ENCODE assay signal across 25 mouse cellular contexts in the genomic region with DNA sequence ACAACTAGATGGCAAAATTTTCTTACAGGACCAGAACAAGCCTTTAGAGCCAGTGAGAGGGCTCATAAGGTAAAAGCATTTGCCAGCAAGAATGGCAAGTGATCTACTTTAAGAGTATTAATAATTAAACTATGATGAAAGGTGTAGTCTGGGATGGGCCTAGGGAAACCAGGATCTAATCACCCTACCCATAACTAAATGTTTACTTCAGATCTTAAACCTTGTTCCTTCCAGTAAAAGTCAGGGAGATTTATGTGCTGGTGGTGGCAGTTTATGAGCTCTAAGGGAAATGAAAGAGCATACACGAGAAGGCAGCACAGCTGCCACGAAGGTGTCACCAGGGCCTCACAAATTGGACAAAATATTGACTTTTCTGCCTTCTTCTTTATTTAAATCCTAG. TPM values are rescaled to one million over a fixed set of nuclear protein-coding genes. Genes with fewer than 3 reads are reported as not detected.
A peak's percentile ranks its signal among the peaks of the same experiment; 100 is the strongest.
DNase-seq lines count a peak whose midpoint lies in the region; ATAC-seq and TF ChIP-seq lines count a peak whose summit lies in the region.
"Had no signal": no experiment of that assay in that cellular context is flagged by ENCODE, and none has a peak within 500 bp of the region (broad histone marks: within the 10 kb centered on the region; RNA-seq: fewer than 3 reads in every experiment).

No protein-coding gene starts in this region.

- no peak for TF ChIP-seq CTCF in liver, adult 2 months (IDR thresholded peaks at IDR 0.05; ENCODE audit: low read depth, low read length)
- TF ChIP-seq CTCF in intestine, postnatal 0 days (IDR thresholded peaks at IDR 0.05; ENCODE audit: low read depth): no peak

- ATAC-seq in intestine, postnatal 0 days: peak; percentile 84
- 0 out of 2 replicates have a peak, but pooled peaks have one; percentile 60 for ATAC-seq in stomach, embryonic 16.5 days (ENCODE audit: insufficient read depth, low FRiP score)
- ATAC-seq in erythroid progenitor cell, adult 5-6 weeks (replicated peaks; ENCODE audit: low FRiP score, poor library complexity, severe bottlenecking): no peak
- ATAC-seq: forebrain, embryonic 15.5 days; Patski had no signal

- no peak for TF ChIP-seq POLR2A in liver, adult 2 months (IDR thresholded peaks at IDR 0.05; ENCODE audit: extremely low read depth, insufficient read depth, low read length)

- WGBS in liver, adult 2 months: 29% methylated on average over 2 of the region's 2 CpGs
- 22% methylated on average over 2 of the region's 2 CpGs for WGBS in intestine, postnatal 0 days
- 43% methylated on average over 2 of the region's 2 CpGs for WGBS in stomach, embryonic 16.5 days

- H3K27ac ChIP-seq in liver, adult 2 months (replicated peaks; ENCODE audit: insufficient read depth, low read depth, low read length): peak overlapping the region; percentile 2; the same call in 1 of the 2 replicates
- H3K27ac ChIP-seq in intestine, postnatal 0 days (ENCODE audit: low read depth, low read length): no peak overlapping the region
- H3K27ac ChIP-seq in stomach, embryonic 16.5 days (ENCODE audit: low read length): no peak overlapping the region
- H3K27ac ChIP-seq: embryonic facial prominence, embryonic 12.5 days; embryonic facial prominence, embryonic 15.5 days; forebrain, embryonic 12.5 days; forebrain, embryonic 15.5 days; hindbrain, embryonic 12.5 days; hindbrain, embryonic 15.5 days had no signal

- H3K9ac ChIP-seq in liver, adult 2 months (ENCODE audit: low read depth, low read length): no peak overlapping the region
- no peak overlapping the region for H3K9ac ChIP-seq in intestine, postnatal 0 days (ENCODE audit: low read depth, low read length)
- no peak overlapping the region for H3K9ac ChIP-seq in stomach, embryonic 16.5 days (ENCODE audit: low read length)
- H3K9ac ChIP-seq: embryonic facial prominence, embryonic 12.5 days; embryonic facial prominence, embryonic 15.5 days; forebrain, embryonic 12.5 days; forebrain, embryonic 15.5 days; hindbrain, embryonic 12.5 days; hindbrain, embryonic 15.5 days had no signal

- peak overlapping the region; percentile 18 for H3K4me2 ChIP-seq in intestine, postnatal 0 days (replicated peaks; ENCODE audit: low read depth)
- 0 out of 2 replicates have a peak overlapping the region, but pooled peaks have one; percentile 9 for H3K4me2 ChIP-seq in stomach, embryonic 16.5 days (ENCODE audit: low read depth, low read length)
- H3K4me2 ChIP-seq: embryonic facial prominence, embryonic 12.5 days; embryonic facial prominence, embryonic 15.5 days; forebrain, embryonic 12.5 days; forebrain, embryonic 15.5 days; heart, embryonic 11.5 days; hindbrain, embryonic 12.5 days; hindbrain, embryonic 15.5 days had no signal

- H3K36me3 ChIP-seq in liver, adult 2 months (ENCODE audit: control insufficient read depth, insufficient read depth, low read length): no peaks in the 10 kb centered on the region
- no peaks in the 10 kb centered on the region for H3K36me3 ChIP-seq in intestine, postnatal 0 days (ENCODE audit: control insufficient read depth, insufficient read depth)
- H3K36me3 ChIP-seq in stomach, embryonic 16.5 days (ENCODE audit: control insufficient read depth, insufficient read depth, low read length): no peaks in the 10 kb centered on the region
- H3K36me3 ChIP-seq: embryonic facial prominence, embryonic 12.5 days; embryonic facial prominence, embryonic 15.5 days; forebrain, embryonic 12.5 days; forebrain, embryonic 15.5 days; hindbrain, embryonic 12.5 days; hindbrain, embryonic 15.5 days had no signal

- peaks cover 38% of the 10 kb centered on the region for H3K79me2 ChIP-seq in liver, adult 2 months (ENCODE audit: control insufficient read depth, insufficient read depth, low read length)

- no peaks in the 10 kb centered on the region for H3K27me3 ChIP-seq in liver, adult 2 months (ENCODE audit: control insufficient read depth, insufficient read depth, low read length)
- H3K27me3 ChIP-seq in intestine, postnatal 0 days (replicated peaks; ENCODE audit: control insufficient read depth, insufficient read depth, low read length): no peaks in the 10 kb centered on the region
- H3K27me3 ChIP-seq in stomach, embryonic 16.5 days (ENCODE audit: control insufficient read depth, insufficient read depth, low read length): no peaks in the 10 kb centered on the region
- H3K27me3 ChIP-seq: CH12.LX; embryonic facial prominence, embryonic 12.5 days; embryonic facial prominence, embryonic 15.5 days; forebrain, embryonic 12.5 days; forebrain, embryonic 15.5 days; hindbrain, embryonic 12.5 days; hindbrain, embryonic 15.5 days; Patski had no signal

- peak; percentile 68 for DNase-seq in liver, adult 2 months (ENCODE audit: extremely low read depth, low read depth, low spot score)
- no peak for DNase-seq in liver
- no peak for DNase-seq in lung, postnatal 25 days (ENCODE audit: low spot score)
- DNase-seq in c-Kit-positive CD71-positive TER-119-positive erythroid progenitor cells, embryonic 14.5 days (ENCODE audit: low spot score): no peak
- DNase-seq: adrenal gland, adult 2 months; adrenal gland, postnatal 14 days; B cell, adult 2 months; cerebellum, adult 11-12 months; cerebellum, adult 9-10 months; cerebellum, postnatal 14 days; gastrocnemius, postnatal 10 days; heart, adult 11 months had no signal

- H3K4me3 ChIP-seq in liver, adult 2 months (ENCODE audit: insufficient read depth, low read depth, low read length): no peak overlapping the region
- H3K4me3 ChIP-seq in intestine, postnatal 0 days (ENCODE audit: low read depth, low read length): no peak overlapping the region
- H3K4me3 ChIP-seq in stomach, embryonic 16.5 days (replicated peaks; ENCODE audit: low read length): no peak overlapping the region
- H3K4me3 ChIP-seq: embryonic facial prominence, embryonic 12.5 days; embryonic facial prominence, embryonic 15.5 days; forebrain, embryonic 12.5 days; forebrain, embryonic 15.5 days; hindbrain, embryonic 12.5 days; hindbrain, embryonic 15.5 days had no signal

- peaks cover 19% of the 10 kb centered on the region for H3K4me1 ChIP-seq in liver, adult 2 months (ENCODE audit: control insufficient read depth, insufficient read depth, low read length)
- no peaks in the 10 kb centered on the region; the same call in 1 of the 2 replicates for H3K4me1 ChIP-seq in intestine, postnatal 0 days (replicated peaks; ENCODE audit: control insufficient read depth, insufficient read depth, low read length)
- H3K4me1 ChIP-seq in stomach, embryonic 16.5 days (ENCODE audit: control insufficient read depth, insufficient read depth, low read length): peaks cover 8% of the 10 kb centered on the region; the same call in 1 of the 2 replicates
- H3K4me1 ChIP-seq: embryonic facial prominence, embryonic 12.5 days; embryonic facial prominence, embryonic 15.5 days; forebrain, embryonic 12.5 days; forebrain, embryonic 15.5 days; hindbrain, embryonic 12.5 days; hindbrain, embryonic 15.5 days had no signal

- no peaks in the 10 kb centered on the region for H3K9me3 ChIP-seq in intestine, postnatal 0 days (ENCODE audit: control insufficient read depth)
- H3K9me3 ChIP-seq in stomach, embryonic 16.5 days (replicated peaks; ENCODE audit: control insufficient read depth, low read length): no peaks in the 10 kb centered on the region
- H3K9me3 ChIP-seq: embryonic facial prominence, embryonic 12.5 days; embryonic facial prominence, embryonic 15.5 days; forebrain, embryonic 12.5 days; forebrain, embryonic 15.5 days; G1E; hindbrain, embryonic 12.5 days; hindbrain, embryonic 15.5 days had no signal

RNA-seq across cellular contexts. Expression of a gene that starts 8.8 kb away (rescaled TPM):
- total RNA-seq in liver, adult 2 months (2014; rRNA removed): 102 and 112 TPM in 2 replicates
- polyA plus RNA-seq in liver, adult 2 months (2012; rRNA removed): 41.4 and 45.5 TPM in 2 replicates
- polyA plus RNA-seq in intestine, postnatal 0 days (2015; fragmentation: Nextera tagmentation; extraction: Ambion mirVana): 59.5 and 61.1 TPM in 2 replicates
- 115 and 122 TPM in 2 replicates for polyA plus RNA-seq in stomach, embryonic 16.5 days (2015; fragmentation: Nextera tagmentation; extraction: Ambion mirVana)
- total RNA-seq in erythroid progenitor cell, adult 5-6 weeks (2015; ENCODE audit: low replicate concordance): 21.6 and 41.1 TPM in 2 replicates
- total RNA-seq in erythroid progenitor cell, adult 5-6 weeks (2017; ENCODE audit: low replicate concordance): 26.1 and 33.0 TPM in 2 replicates

RNA-seq across cellular contexts. Expression of a gene that starts 8.9 kb away (rescaled TPM):
- total RNA-seq in liver, adult 2 months (2014; rRNA removed): 30.6 and 35.9 TPM in 2 replicates
- polyA plus RNA-seq in liver, adult 2 months (2012; rRNA removed): 26.2 and 29.8 TPM in 2 replicates
- 5.2 and 8.6 TPM in 2 replicates for polyA plus RNA-seq in intestine, postnatal 0 days (2015; fragmentation: Nextera tagmentation; extraction: Ambion mirVana)
- 11.1 and 13.2 TPM in 2 replicates for polyA plus RNA-seq in stomach, embryonic 16.5 days (2015; fragmentation: Nextera tagmentation; extraction: Ambion mirVana)
- total RNA-seq in erythroid progenitor cell, adult 5-6 weeks (2015; ENCODE audit: low replicate concordance): not detected in 2 replicates
- total RNA-seq in erythroid progenitor cell, adult 5-6 weeks (2017; ENCODE audit: low replicate concordance): 1.2 TPM in 1 of 2 replicates, not detected in the other
